Mouse (Mus musculus): ENCODE data around the gene Tapbp. TPM values are rescaled to one million over a fixed set of nuclear protein-coding genes. Genes with fewer than 3 reads are reported as not detected.

Tapbp gene
- polyA plus RNA-seq, 1 experiment, result 84.7 TPM

GRCm38 (mm10) chr17:33965082-33965845, 49.6 kb downstream of the Tapbp start:
- no peak for DNase-seq (ENCODE audit: low spot score)

GRCm38 (mm10) chr17:33965846-33966550, 50.3 kb downstream of the Tapbp start:
- DNase-seq (ENCODE audit: low spot score), result no peak

DNA sequence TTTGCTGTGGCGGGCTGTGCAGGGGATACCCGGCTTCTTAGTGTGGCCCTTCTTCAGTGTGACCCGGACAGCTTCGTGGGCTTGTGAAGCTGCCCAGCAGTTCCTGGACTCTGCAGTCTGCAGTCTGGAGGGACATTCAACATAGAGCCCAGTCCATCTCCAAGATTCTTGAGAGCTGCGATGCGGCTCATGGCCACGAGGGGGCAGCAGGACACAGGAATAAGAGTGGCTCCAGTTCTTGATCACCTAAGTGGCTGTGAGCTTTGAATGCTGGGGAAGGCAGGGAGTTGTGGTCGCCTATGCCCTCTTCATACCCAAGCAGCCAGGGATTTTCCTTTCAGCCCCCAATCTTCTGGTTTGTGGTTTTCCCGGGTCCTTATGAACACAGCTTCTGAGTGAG, 52.8 kb downstream of the Tapbp start:
- peak; percentile 53 for DNase-seq (ENCODE audit: low spot score)

- DNase-seq (ENCODE audit: low spot score), result no peak
These were observed 53.2 kb downstream of the Tapbp start for GRCm38 (mm10) chr17:33968927-33969326.

DNA sequence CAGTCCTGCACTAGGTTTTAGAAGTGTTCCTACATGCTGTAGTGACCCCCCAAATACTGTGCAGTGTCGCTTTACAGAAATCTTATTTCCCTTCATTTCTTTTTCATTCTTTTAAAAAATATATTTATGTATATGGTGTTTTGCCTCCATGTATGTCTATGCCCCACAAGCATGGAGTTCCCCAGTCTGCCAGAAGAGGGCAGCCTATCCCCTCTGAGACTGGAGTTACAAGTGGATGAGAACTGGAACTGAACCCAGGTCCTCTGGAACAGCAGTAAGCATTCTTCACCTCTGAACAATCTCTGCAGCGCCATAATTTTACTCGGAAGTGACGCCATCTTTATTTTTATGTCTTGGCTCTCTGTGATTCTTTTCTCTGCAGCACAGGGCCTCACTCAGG, 53.7 kb downstream of the Tapbp start:
- DNase-seq (ENCODE audit: low spot score), result no peak

GRCm38 (mm10) chr17:33972691-33973090, 57.0 kb downstream of the Tapbp start:
- no peak for DNase-seq (ENCODE audit: low spot score)

- DNase-seq (ENCODE audit: low spot score), result no peak
These were observed 57.9 kb downstream of the Tapbp start for GRCm38 (mm10) chr17:33973572-33973971.

GRCm38 (mm10) chr17:33977861-33978557, 62.3 kb downstream of the Tapbp start:
- no peak for DNase-seq (ENCODE audit: low spot score)

GRCm38 (mm10) chr17:33978631-33979031, 62.9 kb downstream of the Tapbp start:
- DNase-seq (ENCODE audit: low spot score), result no peak

Other genes starting within 250 kb of the Tapbp start
- 107 and 131 TPM in 2 replicates for gene Hnrnpm, start 229.0 kb upstream of the Tapbp start, polyA plus RNA-seq (2012; rRNA removed)
- gene March2, start 197.2 kb upstream of the Tapbp start, polyA plus RNA-seq (2012; rRNA removed), result 106 and 118 TPM in 2 replicates
- 238 and 246 TPM in 2 replicates for gene Rab11b, start 155.4 kb upstream of the Tapbp start, polyA plus RNA-seq (2012; rRNA removed)
- gene Angptl4, start 134.1 kb upstream of the Tapbp start, polyA plus RNA-seq (2012; rRNA removed), result 7.7 and 11.3 TPM in 2 replicates
- gene Kank3, start 105.4 kb upstream of the Tapbp start, polyA plus RNA-seq (2012; rRNA removed), result 65.6 and 79.0 TPM in 2 replicates
- gene Rps28, start 91.3 kb upstream of the Tapbp start, polyA plus RNA-seq (2012; rRNA removed), result 1,557 and 1,878 TPM in 2 replicates
- 307 and 382 TPM in 2 replicates for gene Ndufa7, start 91.3 kb upstream of the Tapbp start, polyA plus RNA-seq (2012; rRNA removed)
- gene Cd320, start 72.8 kb upstream of the Tapbp start, polyA plus RNA-seq (2012; rRNA removed), result 21.4 and 21.5 TPM in 2 replicates
- not detected in 2 replicates for gene Gm7029, start 42.1 kb upstream of the Tapbp start, polyA plus RNA-seq (2012; rRNA removed)
- gene Kifc1, start 25.2 kb upstream of the Tapbp start, polyA plus RNA-seq (2012; rRNA removed), result 2.2 and 3.3 TPM in 2 replicates
- gene Platr17, start 10.8 kb upstream of the Tapbp start, polyA plus RNA-seq (2012; rRNA removed), result 0.14 and 0.15 TPM in 2 replicates
- 28.1 and 31.0 TPM in 2 replicates for gene Daxx, start 6.5 kb upstream of the Tapbp start, polyA plus RNA-seq (2012; rRNA removed)
- gene Zbtb22, start within 50 bp of the Tapbp start, polyA plus RNA-seq (2012; rRNA removed), result 20.1 and 23.1 TPM in 2 replicates
- gene Rgl2, start 13.6 kb downstream of the Tapbp start, polyA plus RNA-seq (2012; rRNA removed), result 132 and 164 TPM in 2 replicates
- 86.5 and 87.2 TPM in 2 replicates for gene Pfdn6, start 24.4 kb downstream of the Tapbp start, polyA plus RNA-seq (2012; rRNA removed)
- gene Wdr46, start 24.8 kb downstream of the Tapbp start, polyA plus RNA-seq (2012; rRNA removed), result 15.8 and 17.2 TPM in 2 replicates
- 7.7 TPM in 2 replicates for gene B3galt4, start 35.6 kb downstream of the Tapbp start, polyA plus RNA-seq (2012; rRNA removed)
- gene Vps52, start 39.9 kb downstream of the Tapbp start, polyA plus RNA-seq (2012; rRNA removed), result 39.3 and 39.7 TPM in 2 replicates
- 1,060 and 1,160 TPM in 2 replicates for gene Rps18, start 40.1 kb downstream of the Tapbp start, polyA plus RNA-seq (2012; rRNA removed)
- gene H2-K1, start 84.4 kb downstream of the Tapbp start, polyA plus RNA-seq (2012; rRNA removed), result 987 and 1,071 TPM in 2 replicates
- gene Ring1, start 108.8 kb downstream of the Tapbp start, polyA plus RNA-seq (2012; rRNA removed), result 46.1 and 76.8 TPM in 2 replicates
- gene H2-Ke6, start 112.2 kb downstream of the Tapbp start, polyA plus RNA-seq (2012; rRNA removed), result 86.6 and 112 TPM in 2 replicates
- 106 and 110 TPM in 2 replicates for gene Slc39a7, start 115.8 kb downstream of the Tapbp start, polyA plus RNA-seq (2012; rRNA removed)
- gene Rxrb, start 115.9 kb downstream of the Tapbp start, polyA plus RNA-seq (2012; rRNA removed), result 47.7 and 53.1 TPM in 2 replicates
- gene Col11a2, start 123.5 kb downstream of the Tapbp start, polyA plus RNA-seq (2012; rRNA removed), result 0.99 and 1.8 TPM in 2 replicates
- 1.7 and 2.1 TPM in 2 replicates for gene H2-Oa, start 176.4 kb downstream of the Tapbp start, polyA plus RNA-seq (2012; rRNA removed)
- 30.0 and 31.9 TPM in 2 replicates for gene H2-DMa, start 203.6 kb downstream of the Tapbp start, polyA plus RNA-seq (2012; rRNA removed)
- gene Brd2, start 206.7 kb downstream of the Tapbp start, polyA plus RNA-seq (2012; rRNA removed), result 135 and 154 TPM in 2 replicates
- 4.1 and 4.9 TPM in 2 replicates for gene H2-DMb2, start 227.4 kb downstream of the Tapbp start, polyA plus RNA-seq (2012; rRNA removed)
- 22.4 and 22.8 TPM in 2 replicates for gene H2-DMb1, start 237.2 kb downstream of the Tapbp start, polyA plus RNA-seq (2012; rRNA removed)

Data from urinary bladder, adult 2 months (tissue).